ENCODE assay signal across 8 mouse cellular contexts in genomic region chr6:48048426-48049272, GRCm38 (mm10). TPM values are rescaled to one million over a fixed set of nuclear protein-coding genes. Genes with fewer than 3 reads are reported as not detected.
DNase-seq lines count a peak whose midpoint lies in the region; ATAC-seq lines count a peak whose summit lies in the region.

Gene Zfp777 (minus strand): TSS chr6:48048911.

- ATAC-seq in hematopoietic stem cell, adult 5-6 weeks (replicated peaks in 1 of 2; ENCODE audit: insufficient read depth in 1 of 2, low FRiP score in 2 of 2, low TSS enrichment in 1 of 2, low read depth in 1 of 2, poor library complexity in 2 of 2, severe bottlenecking in 2 of 2): peak; percentile 82 to 85

- DNase-seq in MEL-GATA-1-ER (ENCODE audit: extremely low read depth, low read depth): peak; percentile 27
- DNase-seq in cerebellum, adult 8-10 months: peak; percentile 78
- peak; percentile 78 for DNase-seq in forelimb bud, embryonic 11.5 days (ENCODE audit: low read depth, low spot score)
- peak; percentile 81 to 85 for DNase-seq in layer of hippocampus, postnatal 10 days (ENCODE audit: low spot score in 2 of 2)
- peak; percentile 92 for DNase-seq in lung, postnatal 10 days
- DNase-seq in ovary, postnatal 36 days (ENCODE audit: low spot score): peak; percentile 83
- peak; percentile 85 for DNase-seq in thymus, postnatal 25 days

RNA-seq across cellular contexts. Expression of gene Zfp777, which starts in this region (rescaled TPM):
- 16.2 and 34.6 TPM in 2 replicates for total RNA-seq in hematopoietic stem cell, adult 5-6 weeks (2017)
- 10 to 100 TPM; 36.6 to 44.9 TPM for total RNA-seq in layer of hippocampus, postnatal 10 days (2021)

Comparison
In these comparisons a context has a peak if more than half of its experiments do, and no peak if none do; other contexts are left out.
1. Peak in every context shown above with its lines: DNase-seq and ATAC-seq.
2. DNase-seq: peak in every context shown above with its lines; median percentile 92 in lung, postnatal 10 days; 85 in thymus, postnatal 25 days; 83 in layer of hippocampus, postnatal 10 days; 83 in ovary, postnatal 36 days; 78 in cerebellum, adult 8-10 months; 78 in forelimb bud, embryonic 11.5 days; 27 in MEL-GATA-1-ER.